Mouse (Mus musculus) embryo, embryonic 11 days (tissue): ENCODE measurements around the gene Hsbp1.
"Not testable (repeated sequence)": the region's sequence is repeated elsewhere in the genome, so short reads cannot be mapped to it uniquely, and the experiment has no call there.

Experiments
- DNase-seq: peaks from one replicate; pipeline ENCODE4 v3.0.0-alpha.2; 2015

Hsbp1 gene

GRCm38 (mm10) chr8:119344190-119344856 lies at the start of gene Hsbp1:
TSS of gene Hsbp1 (plus strand) at chr8:119344488.
- peak; percentile 98 for DNase-seq

DNA sequence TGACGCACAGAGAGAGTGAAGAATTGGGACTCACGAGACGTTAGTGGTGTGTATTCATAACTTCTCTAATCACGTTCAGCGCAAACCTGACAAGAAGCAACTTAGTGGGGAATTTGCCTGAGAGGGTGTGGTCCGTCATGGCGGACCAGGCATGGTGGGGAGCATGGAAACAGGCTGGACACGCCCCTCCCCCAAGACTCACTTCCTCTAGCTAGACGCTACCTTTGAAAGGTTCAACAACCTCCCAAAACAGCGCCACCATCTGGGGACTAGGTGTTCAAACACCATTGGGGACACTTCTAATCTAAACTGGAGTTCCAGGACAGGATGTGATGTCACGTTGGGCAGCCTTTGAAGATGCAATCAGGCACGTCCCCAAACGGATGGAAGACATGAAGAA lies 48.8 kb upstream of the Hsbp1 start:
- DNase-seq: no peak

DNA sequence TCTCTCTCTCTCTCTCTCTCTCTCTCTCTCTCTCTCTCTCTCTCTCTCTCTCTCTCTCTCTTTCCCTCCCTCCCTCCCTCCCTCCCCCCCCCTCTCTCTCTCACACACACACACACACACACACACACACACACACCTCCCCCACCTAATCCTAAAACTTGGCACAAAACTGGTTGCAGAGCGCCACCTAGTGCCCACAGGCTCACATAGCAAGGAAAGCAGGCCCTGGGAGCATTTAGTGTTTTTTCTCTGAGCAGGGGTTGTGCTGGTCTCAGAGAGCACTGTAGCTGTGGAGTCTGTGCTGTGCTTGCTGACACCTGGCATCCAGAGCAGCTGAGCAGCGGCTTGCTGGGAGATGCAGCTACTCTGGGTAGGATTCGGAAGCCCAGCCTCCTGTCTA lies 46.5 kb upstream of the Hsbp1 start:
- peak; percentile 25 for DNase-seq

DNA sequence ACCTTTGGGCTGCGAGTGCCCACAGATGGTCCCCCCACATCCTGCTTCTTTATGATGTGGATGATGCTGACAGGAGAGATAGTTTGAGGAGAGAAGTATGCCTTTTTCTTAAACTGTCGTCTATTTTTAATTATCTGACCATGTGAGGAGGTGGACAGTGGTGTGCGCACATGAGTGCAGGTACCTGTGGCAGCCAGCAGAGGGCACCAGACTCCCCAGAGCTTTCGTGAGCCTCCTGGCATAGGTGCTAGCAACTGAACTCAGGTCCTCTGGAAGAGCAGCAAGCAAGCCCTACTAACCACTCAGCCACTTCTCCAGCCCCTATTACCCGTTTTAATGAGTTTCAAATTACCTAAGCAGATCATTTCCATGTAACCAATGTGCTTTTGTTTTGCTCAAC lies 44.0 kb upstream of the Hsbp1 start:
- DNase-seq: no peak

- no peak for DNase-seq
Observed at GRCm38 (mm10) chr8:119304196-119304595, 40.1 kb upstream of the Hsbp1 start.

- no peak for DNase-seq
Observed at GRCm38 (mm10) chr8:119311412-119311811, 32.9 kb upstream of the Hsbp1 start.

DNA sequence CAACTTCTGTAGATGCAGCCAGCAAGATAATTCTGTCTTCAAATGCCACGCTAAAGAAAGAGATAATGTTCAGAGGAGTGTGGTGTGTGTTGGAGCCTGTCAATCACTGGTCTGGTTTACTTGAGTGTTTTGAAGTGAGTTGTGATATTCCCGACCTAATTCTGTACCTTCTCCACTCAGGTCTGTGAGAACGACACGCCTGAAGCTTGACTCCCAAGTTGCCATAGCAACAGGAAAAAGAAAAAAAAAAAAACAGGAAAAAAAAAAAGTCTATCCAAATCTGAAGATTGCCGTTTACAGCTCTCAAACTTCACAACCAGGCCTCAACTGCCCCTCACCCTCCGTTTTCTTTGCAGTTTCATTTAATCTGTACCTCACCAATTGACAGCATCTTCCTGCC lies 21.1 kb upstream of the Hsbp1 start:
- DNase-seq: no peak

DNA sequence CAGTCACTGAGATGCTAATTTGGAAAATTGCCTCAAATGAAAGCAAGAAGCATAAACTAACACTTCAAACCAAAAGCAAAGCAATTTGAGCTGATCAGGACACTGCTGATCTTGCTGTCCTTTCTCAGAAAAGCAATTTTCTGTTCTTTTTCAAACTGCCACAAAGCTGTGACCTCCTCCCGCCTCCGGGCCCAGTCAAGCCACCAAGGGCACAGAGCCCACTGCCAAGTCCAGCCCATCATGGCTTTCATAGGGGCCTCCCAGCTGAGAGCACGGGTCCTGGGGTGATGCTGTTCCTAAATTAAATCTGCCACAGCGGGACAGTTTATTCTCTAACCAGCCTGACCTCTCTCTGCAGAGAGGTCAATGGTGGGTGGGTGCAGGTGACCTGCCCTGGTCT lies 4.7 kb upstream of the Hsbp1 start:
- DNase-seq: no peak

DNA sequence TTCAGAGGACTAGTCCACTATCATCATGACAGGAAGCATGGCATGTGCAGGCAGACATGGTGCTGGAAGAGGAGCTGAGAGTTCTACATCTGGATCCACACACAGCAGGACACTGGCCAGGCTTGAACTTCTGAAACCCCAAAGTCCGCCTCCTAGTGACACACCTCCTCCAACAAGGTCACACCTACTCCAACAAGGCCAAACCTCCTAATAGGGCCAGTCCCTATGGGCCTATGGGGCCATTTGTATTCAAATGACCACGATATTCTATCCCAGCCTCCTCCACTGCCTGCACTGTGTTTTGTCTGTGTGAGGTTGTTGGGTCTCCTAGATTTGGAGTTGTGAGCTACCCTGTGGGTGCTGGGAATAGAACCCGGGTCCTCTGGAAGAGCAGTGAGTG lies 682 bp upstream of the Hsbp1 start:
- DNase-seq: no peak

DNA sequence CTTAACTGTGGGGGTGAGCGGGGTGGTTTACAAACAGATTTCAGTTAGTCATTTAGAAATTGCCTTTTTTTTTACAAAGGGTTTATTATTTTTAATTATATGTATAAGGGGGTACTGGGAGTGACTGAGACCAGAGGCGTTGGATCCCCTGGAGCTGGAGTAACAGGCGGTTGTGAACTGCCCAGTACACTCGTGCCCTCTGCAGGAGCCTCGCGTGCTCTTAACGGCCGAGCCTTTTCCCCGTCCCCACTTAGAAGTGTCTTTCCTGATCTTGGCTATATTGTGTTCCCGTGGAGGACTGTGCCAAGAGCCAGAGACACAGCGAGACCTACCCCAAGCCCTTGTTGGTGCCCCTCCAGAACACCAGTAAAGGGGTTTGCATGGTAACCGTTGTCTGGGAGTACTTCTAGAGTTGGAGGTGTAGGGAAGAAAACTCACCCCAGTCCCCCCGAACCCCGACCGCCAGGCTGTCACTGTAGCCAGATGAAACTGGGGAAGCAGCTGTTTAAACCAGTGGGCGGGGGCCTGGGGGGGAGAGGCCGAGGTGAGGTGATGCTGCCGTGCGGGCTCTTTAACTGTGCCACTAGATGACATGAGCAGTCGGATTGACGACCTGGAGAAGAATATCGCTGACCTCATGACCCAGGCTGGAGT lies 868 bp downstream of the Hsbp1 start:
- peak; percentile 21 for DNase-seq

GRCm38 (mm10) chr8:119345683-119346075 lies 1.4 kb downstream of the Hsbp1 start:
- DNase-seq: no peak

GRCm38 (mm10) chr8:119351647-119352046 lies 7.4 kb downstream of the Hsbp1 start:
- DNase-seq: no peak

GRCm38 (mm10) chr8:119352977-119353658 lies 8.8 kb downstream of the Hsbp1 start:
- no peak for DNase-seq

- DNase-seq: no peak
Observed at GRCm38 (mm10) chr8:119353659-119354023, 9.4 kb downstream of the Hsbp1 start.

DNA sequence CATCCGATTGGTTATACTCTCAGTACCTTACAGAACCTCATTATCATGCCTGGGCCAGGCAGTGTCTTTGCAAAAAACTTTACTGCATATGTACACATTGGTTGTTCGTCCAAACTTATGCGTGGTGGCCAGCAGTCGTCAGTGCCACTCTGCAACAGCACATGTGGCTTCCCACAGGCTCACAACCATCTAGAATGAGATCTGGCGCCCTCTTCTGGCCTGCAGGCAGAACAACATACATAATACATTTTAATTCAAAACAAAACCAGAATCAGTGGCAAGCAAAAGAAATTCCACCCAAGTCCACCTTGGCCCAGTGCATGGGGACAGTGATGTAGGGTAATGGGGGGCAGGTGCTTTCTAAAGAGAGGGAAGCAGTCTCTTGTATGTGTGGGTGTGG lies 12.3 kb downstream of the Hsbp1 start:
- not testable (repeated sequence) for DNase-seq

DNA sequence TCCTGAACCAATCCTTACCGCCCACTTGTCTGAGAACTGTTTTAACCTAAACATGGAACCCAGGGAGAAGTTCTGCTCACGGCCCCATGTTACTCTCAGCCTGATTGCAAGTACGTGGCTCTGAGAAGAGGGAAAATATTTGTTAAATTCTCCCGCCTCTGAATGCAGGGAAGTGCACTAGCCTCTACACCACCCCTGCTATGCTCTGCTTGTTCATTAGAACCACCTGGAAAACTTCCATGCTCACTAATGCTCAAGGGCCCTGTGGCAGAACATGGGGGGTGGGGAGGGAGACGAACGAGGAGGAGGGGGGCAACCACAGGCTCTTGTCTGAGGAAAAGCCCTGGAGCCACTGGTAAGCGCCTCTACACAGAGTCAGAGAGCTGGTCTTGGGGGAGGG lies 13.9 kb downstream of the Hsbp1 start:
- DNase-seq: no peak

GRCm38 (mm10) chr8:119358836-119359235 lies 14.5 kb downstream of the Hsbp1 start:
- peak; percentile 56 for DNase-seq

DNA sequence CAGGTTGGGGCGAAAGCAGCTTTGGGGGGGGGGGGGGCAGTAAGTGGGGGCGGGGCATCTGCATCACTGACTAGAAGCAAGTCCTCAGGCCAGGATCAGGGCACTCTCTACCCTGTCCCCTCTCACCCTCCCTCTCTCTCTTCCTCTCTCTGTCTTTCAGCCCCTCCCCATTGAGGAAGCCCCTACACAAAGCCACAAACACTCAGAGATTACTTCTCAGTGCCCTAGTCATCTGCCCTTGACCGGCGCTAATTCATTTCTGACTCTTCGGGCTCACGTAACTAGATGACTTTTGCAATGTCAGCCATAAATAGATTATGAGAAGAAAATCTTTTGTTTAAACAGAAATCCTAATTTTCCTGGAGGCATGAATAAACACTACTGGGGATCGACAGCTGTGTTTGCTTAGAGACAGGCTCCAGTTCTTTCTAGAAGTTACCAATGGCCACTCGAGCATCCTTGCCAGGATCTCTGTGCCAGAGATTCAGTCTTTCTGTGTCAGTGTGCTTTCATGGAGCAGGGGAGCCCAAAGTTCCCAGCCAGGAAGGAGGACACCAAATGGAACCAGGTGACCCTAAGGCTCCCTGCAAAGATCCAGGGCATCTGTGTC lies 16.5 kb downstream of the Hsbp1 start:
- no peak for DNase-seq

DNA sequence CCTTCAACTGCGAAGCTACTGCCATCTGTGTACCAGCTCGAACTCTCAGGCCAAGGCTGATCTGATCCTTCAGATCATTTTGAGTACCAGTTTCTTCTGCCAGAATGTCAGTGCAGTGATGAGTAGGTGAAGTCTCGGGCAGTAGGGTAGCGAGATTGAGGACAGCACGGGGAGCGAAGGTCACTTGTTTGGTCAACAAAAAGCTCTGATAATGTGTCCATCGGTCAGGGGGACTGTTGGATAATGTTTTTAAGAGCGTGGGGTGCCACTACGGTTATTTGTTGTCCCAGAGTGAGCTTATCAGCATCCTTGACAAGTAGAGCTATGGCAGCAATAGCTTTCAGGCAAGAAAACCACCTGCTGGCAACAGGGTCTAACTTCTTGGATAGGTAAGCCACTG lies 30.4 kb downstream of the Hsbp1 start:
- DNase-seq: not testable (repeated sequence)

GRCm38 (mm10) chr8:119378476-119378875 lies 34.2 kb downstream of the Hsbp1 start:
- no peak for DNase-seq

- peak; percentile 35 for DNase-seq
Observed at GRCm38 (mm10) chr8:119380619-119381018, 36.3 kb downstream of the Hsbp1 start.

DNA sequence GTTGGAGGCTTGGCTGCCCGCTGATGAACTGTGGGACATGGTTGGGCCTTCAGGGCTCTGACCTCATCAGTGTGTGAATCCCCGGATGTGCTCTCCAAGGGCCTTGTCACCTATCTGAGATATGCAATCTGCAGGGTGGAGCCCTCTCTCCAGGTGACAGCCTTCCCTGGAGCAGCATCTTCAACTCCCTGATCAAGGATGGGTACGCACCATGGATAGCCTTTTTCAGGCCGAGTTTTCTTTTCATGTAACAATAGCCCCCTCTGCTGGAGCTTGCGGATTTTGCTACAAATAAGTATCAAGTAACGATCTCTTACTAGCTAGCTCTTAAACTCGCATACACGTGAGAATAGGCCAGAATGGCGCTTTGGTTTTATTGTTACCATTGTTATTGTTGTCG lies 40.2 kb downstream of the Hsbp1 start:
- peak; percentile 82 for DNase-seq

- DNase-seq: no peak
Observed at GRCm38 (mm10) chr8:119385854-119386253, 41.6 kb downstream of the Hsbp1 start.

GRCm38 (mm10) chr8:119386988-119387387 lies 42.7 kb downstream of the Hsbp1 start:
- DNase-seq: no peak
